Mouse (Mus musculus) heart, embryonic 16.5 days (tissue): Measurements from ENCODE around the gene Gm9573. TPM values are rescaled to one million over a fixed set of nuclear protein-coding genes. Genes with fewer than 3 reads are reported as not detected.

Source experiments
- ATAC-seq: fragments of 200-750 bp; cut with Nextera tagmentation; replicated peaks from 2 replicates; pipeline ENCODE4 v1.8.0; 2017; ENCODE audit warnings: moderate number of reproducible peaks; ENCODE audit not compliant: insufficient read depth, low FRiP score; ENCODE audit errors: extremely low read depth
- H3K27ac ChIP-seq: fragments of 300-500 bp; sonication (generic); 2 replicates; pipeline ENCODE4 v1.5.1; 2014; ENCODE audit warnings: mild to moderate bottlenecking, low read length, control low read depth, moderate library complexity
- H3K27me3 ChIP-seq: fragments of 300-500 bp; sonication (generic); 2 replicates; pipeline ENCODE4 v1.6.1; 2014; ENCODE audit warnings: low read length, mixed read lengths; ENCODE audit not compliant: control insufficient read depth, insufficient read depth
- H3K36me3 ChIP-seq: fragments of 300-500 bp; sonication (generic); 2 replicates; pipeline ENCODE4 v1.6.1; 2014; ENCODE audit not compliant: control insufficient read depth, insufficient read depth
- H3K4me1 ChIP-seq: fragments of 300-500 bp; sonication (generic); 2 replicates; pipeline ENCODE4 v1.6.1; 2014; ENCODE audit warnings: low read length, mixed read lengths; ENCODE audit not compliant: control insufficient read depth, insufficient read depth
- H3K4me2 ChIP-seq: fragments of 300-500 bp; sonication (generic); 2 replicates; pipeline ENCODE4 v1.6.1; 2014; ENCODE audit warnings: low read depth, mild to moderate bottlenecking, control low read depth, low read length
- H3K4me3 ChIP-seq: fragments of 300-500 bp; sonication (generic); 2 replicates; pipeline ENCODE4 v1.5.1; 2014; ENCODE audit warnings: mild to moderate bottlenecking, control low read depth, low read length
- H3K9ac ChIP-seq: fragments of 300-500 bp; sonication (generic); 2 replicates; pipeline ENCODE4 v1.6.1; 2014; ENCODE audit warnings: low read length, control low read depth
- H3K9me3 ChIP-seq: fragments of 300-500 bp; sonication (generic); replicated peaks from 2 replicates; pipeline ENCODE4 v1.6.1; 2016; ENCODE audit warnings: low read length; ENCODE audit not compliant: control insufficient read depth
- WGBS: fragments of 180-500 bp; shearing (Covaris S2); extraction: QIAGEN DNeasy Blood & Tissue Kit; methylation state at CpG from one replicate; pipeline ENCODE4 v1.1.7; 2014; 5-methylcytosine and 5-hydroxymethylcytosine counted together
- polyA plus RNA-seq: library from polyadenylated mRNA; unstranded; fragments of >200 nt; fragmentation: Nextera tagmentation; extraction: Ambion mirVana; gene quantifications from 2 replicates; pipeline ENCODE4 v1.2.1, GENCODE M21; 2015

The Gm9573 gene
- polyA plus RNA-seq, 1 experiment from 2014 or later, result not detected

DNA sequence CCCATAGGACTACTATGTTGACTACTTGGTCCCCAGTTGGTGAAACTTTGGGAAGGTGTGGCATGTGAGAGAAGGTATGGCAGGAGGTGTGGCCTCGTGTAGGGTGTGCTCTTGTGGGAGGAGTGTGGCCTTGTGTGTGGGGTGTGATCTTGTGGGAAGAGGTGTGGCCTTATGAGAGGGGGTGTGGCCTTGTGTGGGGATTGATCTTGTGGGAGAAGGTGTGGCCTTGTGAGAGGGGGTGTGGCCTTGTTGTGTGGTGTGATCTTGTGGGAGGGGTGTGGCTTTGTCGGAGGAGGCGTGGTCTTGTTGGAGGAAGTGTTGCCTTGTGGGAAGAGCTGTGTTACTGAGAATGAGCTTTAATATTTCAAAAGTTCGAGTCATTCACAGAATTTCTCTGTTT is 9.3 kb downstream of the Gm9573 start:
- H3K36me3 ChIP-seq, result no peaks in the 10 kb centered on the region
- H3K27ac ChIP-seq, result no peak overlapping the region
- H3K4me1 ChIP-seq, result no peaks in the 10 kb centered on the region
- H3K4me3 ChIP-seq, result no peak overlapping the region
- no peak overlapping the region for H3K9ac ChIP-seq
- ATAC-seq, result no peak
- no peaks in the 10 kb centered on the region for H3K9me3 ChIP-seq
- WGBS, result 68% methylated on average over 4 of the region's 4 CpGs
- no peaks in the 10 kb centered on the region for H3K27me3 ChIP-seq
- H3K4me2 ChIP-seq, result no peak overlapping the region

DNA sequence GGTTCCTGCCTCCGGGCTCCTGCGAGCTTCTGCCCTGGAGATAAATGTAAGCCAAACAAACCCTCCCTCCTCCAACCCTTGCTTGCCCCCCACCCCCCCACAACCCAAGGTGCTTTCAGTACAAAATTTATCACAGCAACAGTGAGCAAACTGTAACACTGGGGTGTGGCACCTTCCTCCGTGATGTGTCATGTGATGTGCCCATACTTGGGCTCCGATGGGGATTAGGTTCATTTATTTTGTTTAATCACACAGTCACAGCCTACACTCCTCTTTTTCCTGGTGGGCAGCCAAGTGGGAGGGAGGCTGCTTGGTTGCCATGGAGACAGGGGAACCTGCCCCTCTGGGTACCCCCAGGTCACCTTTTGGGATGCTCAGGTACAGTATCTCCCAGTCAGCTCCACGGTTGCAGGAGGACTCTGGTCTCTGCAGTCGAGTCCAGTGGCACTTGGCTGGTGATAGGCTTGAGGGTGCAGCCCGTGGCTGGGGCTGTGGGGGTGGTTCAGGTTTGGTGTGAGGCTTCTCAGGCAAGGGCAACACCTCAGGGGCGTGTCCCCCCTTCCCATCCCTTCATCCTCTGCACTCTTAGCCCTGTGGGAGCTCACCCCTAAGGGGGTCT is 24.6 kb downstream of the Gm9573 start:
- 0 out of 2 replicates have a peak, but pooled peaks cover 3% of the 10 kb centered on the region for H3K27me3 ChIP-seq
- WGBS, result 33% methylated on average over 8 of the region's 8 CpGs
- H3K9me3 ChIP-seq, result no peaks in the 10 kb centered on the region
- H3K4me3 ChIP-seq, result no peak overlapping the region
- H3K36me3 ChIP-seq, result no peaks in the 10 kb centered on the region
- no peak overlapping the region for H3K4me2 ChIP-seq
- H3K4me1 ChIP-seq, result no peaks in the 10 kb centered on the region
- H3K27ac ChIP-seq, result no peak overlapping the region
- ATAC-seq, result no peak
- no peak overlapping the region for H3K9ac ChIP-seq

DNA sequence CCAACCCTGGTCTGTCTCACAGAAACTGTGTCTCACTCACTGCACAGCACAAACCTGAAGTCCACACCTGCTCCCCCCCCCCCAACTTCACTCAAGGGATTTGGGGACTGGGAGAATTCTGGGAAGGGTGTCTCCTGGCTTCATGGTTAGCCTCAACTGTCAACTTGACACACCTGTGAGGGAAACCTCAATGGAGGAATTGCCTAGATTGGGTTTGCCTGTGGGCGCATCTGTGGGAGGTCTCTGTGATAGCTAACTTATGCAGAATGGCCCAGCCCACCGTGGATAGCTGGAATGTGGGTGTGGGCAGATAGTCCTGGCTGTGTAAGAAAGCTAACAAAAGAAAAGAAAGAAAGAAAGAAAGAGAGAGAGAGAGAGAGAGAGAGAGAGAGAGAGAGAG is 25.2 kb downstream of the Gm9573 start, which contains the start of gene Sfta2:
Gene Sfta2 (plus strand): TSS at position 301 of the 400 bp plus-strand sequence.
- Histone ChIP-seq H3K9ac (no peak within 1 kb of the TSS), H3K9me3 (no peaks in the 10 kb centered on the region), H3K4me3 (no peak within 1 kb of the TSS), H3K36me3 (no peaks in the 10 kb centered on the region), H3K4me2 (no peak within 1 kb of the TSS), H3K4me1 (no peaks in the 10 kb centered on the region), H3K27me3 (0 out of 2 replicates have a peak, but pooled peaks cover 3% of the 10 kb centered on the region), H3K27ac (no peak within 1 kb of the TSS)
- no peak for ATAC-seq
- 53% methylated on average over 2 of the region's 2 CpGs for WGBS

DNA sequence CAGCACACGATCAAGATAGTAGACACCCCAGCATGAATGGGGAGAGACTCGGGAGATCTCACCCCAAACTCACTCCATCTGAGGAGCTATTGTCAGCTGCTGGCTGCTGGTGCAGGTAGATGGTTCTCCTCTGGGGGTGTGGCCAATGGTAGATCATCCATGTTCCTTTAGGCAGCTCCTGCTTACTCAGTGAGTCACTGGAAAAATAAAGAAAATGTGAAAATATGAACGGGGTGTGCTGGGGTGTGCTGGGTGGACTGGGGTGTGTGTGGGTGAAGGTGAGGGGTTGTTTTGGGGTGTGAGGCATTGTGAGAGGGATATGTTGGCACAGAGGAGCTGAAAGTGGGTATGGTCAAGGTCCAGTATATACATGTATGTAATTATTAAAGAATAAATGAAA is 29.0 kb downstream of the Gm9573 start:
- ATAC-seq, result no peak

DNA sequence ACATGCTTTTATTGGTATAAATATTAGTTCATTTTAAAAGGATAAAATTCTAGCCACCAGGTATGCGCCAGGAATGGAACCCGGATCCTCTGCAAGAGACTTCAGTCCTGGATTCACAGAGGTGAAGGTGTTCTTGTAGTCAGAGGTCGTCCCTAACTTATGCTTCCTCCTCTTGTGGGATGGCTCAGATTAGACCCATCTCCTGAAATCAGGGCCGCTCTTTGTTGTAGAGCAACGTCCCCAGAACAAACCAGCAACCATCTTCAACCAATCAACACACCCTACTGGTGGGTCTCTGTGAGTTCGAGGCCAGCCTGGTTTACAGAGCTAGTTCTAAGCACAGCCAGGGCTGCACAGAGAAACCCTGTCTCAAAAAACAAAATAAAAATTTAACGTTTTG is 32.0 kb downstream of the Gm9573 start:
- ATAC-seq, result no peak
- Histone ChIP-seq H3K4me3 (no peak overlapping the region), H3K27ac (no peak overlapping the region), H3K4me1 (no peaks in the 10 kb centered on the region), H3K9me3 (no peaks in the 10 kb centered on the region), H3K4me2 (no peak overlapping the region), H3K27me3 (no peaks in the 10 kb centered on the region), H3K9ac (no peak overlapping the region), H3K36me3 (no peaks in the 10 kb centered on the region)
- 76% methylated on average over 7 of the region's 7 CpGs for WGBS

More for the DNA sequence above, 29.0 kb downstream of the Gm9573 start:
- H3K4me3 ChIP-seq, result no peak overlapping the region
- no peak overlapping the region for H3K27ac ChIP-seq
- H3K27me3 ChIP-seq, result no peaks in the 10 kb centered on the region
- H3K4me2 ChIP-seq, result no peak overlapping the region
- H3K9ac ChIP-seq, result no peak overlapping the region
- H3K9me3 ChIP-seq, result no peaks in the 10 kb centered on the region
- H3K36me3 ChIP-seq, result no peaks in the 10 kb centered on the region
- H3K4me1 ChIP-seq, result no peaks in the 10 kb centered on the region
- WGBS, result 85% methylated on average over 3 of the region's 3 CpGs

DNA sequence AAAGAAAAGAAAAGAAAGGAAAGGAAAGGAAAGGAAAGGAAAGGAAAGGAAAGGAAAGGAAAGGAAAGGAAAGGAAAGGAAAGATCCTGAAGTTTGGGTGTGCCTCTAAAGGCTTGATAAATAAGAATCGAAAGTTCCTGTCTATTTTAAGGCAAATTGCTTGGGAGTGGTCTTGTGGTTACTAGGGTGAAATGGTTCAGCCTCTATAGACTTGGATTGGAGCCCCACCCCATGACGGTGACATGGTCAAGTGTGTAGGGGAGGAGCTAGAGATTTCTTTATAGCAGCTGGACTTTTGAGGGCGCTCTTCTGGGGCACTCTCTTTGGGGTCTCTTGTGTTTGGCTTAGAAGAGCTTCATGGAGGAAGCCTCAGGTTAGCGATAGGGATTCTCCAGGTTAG is 32.7 kb downstream of the Gm9573 start:
- Histone ChIP-seq H3K4me3 (no peak overlapping the region), H3K27ac (no peak overlapping the region), H3K36me3 (no peaks in the 10 kb centered on the region), H3K4me2 (no peak overlapping the region), H3K9ac (no peak overlapping the region), H3K4me1 (no peaks in the 10 kb centered on the region), H3K9me3 (no peaks in the 10 kb centered on the region), H3K27me3 (no peaks in the 10 kb centered on the region)
- WGBS, result 28% methylated on average over 4 of the region's 4 CpGs
- ATAC-seq, result no peak

DNA sequence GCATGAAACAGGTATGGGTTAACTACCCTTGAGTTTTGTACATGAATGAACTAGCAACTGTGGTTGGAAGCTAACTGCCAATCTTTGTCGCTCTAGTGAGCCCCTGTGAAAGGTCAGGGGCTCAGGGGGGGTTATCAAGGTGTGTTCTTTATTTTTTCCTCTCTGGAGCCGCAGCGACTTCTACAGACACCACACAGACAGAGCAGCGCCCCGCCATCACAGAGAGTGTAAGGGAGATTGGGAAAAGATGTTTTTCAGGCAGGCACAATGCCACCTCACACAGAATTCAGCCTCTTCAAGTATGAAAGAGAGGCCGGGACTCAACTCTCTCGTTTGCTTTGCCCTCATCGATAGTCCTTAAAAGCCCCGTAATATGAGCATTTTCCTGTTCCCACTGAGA is 34.3 kb downstream of the Gm9573 start:
- WGBS, result 76% methylated on average over 9 of the region's 9 CpGs

DNA sequence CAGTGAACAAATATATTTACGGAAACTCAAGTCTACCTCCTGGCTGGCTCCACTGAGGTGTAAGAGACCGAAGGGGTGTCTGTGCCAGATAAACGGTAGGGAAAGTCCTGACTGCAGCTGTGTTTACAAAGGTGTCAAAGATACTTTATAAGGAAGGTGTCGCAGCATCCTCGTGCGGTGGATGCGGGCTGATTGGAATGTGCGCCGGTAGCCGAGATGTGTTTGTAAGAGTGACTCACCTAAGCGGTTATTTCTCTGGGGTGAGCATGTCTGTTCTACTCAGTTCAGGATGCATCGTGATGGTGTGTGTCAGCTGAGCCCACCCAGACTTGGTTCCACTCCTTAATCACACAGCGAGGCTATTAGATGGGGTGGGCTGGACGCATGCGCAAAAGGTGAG is 34.7 kb downstream of the Gm9573 start:
- 84% methylated on average over 15 of the region's 15 CpGs for WGBS
- Histone ChIP-seq H3K4me3 (no peak overlapping the region), H3K36me3 (no peaks in the 10 kb centered on the region), H3K27ac (no peak overlapping the region), H3K9me3 (no peaks in the 10 kb centered on the region), H3K4me1 (no peaks in the 10 kb centered on the region), H3K4me2 (no peak overlapping the region), H3K9ac (no peak overlapping the region), H3K27me3 (no peaks in the 10 kb centered on the region)
- no peak for ATAC-seq

More for the DNA sequence above, 34.3 kb downstream of the Gm9573 start:
- no peak for ATAC-seq
- Histone ChIP-seq H3K27ac (no peak overlapping the region), H3K9ac (no peak overlapping the region), H3K4me1 (no peaks in the 10 kb centered on the region), H3K36me3 (no peaks in the 10 kb centered on the region), H3K27me3 (no peaks in the 10 kb centered on the region), H3K9me3 (no peaks in the 10 kb centered on the region), H3K4me3 (no peak overlapping the region), H3K4me2 (no peak overlapping the region)

DNA sequence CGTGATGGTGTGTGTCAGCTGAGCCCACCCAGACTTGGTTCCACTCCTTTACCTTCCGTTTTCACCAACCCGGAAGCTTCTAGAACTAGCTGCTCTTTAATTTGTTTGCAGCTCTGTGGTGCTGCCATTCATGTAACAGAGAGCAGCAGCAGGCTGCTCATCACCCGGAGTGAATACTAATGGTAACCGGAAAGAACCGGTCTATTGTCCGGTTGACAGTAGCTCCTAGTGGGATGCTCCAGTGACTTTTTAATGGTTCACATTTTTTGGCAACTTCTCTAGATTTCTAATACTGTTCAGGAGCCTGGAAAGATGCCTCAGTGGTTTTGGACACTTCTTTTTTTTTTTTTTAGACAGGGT is 35.2 kb downstream of the Gm9573 start:
- no peak for ATAC-seq
- 93% methylated on average over 7 of the region's 7 CpGs for WGBS
- H3K9me3 ChIP-seq, result no peaks in the 10 kb centered on the region
- no peak overlapping the region for H3K4me3 ChIP-seq
- no peak overlapping the region for H3K9ac ChIP-seq
- no peaks in the 10 kb centered on the region for H3K4me1 ChIP-seq
- no peaks in the 10 kb centered on the region for H3K27me3 ChIP-seq
- H3K36me3 ChIP-seq, result no peaks in the 10 kb centered on the region
- H3K27ac ChIP-seq, result no peak overlapping the region
- no peak overlapping the region for H3K4me2 ChIP-seq
